Mouse (Mus musculus) megakaryocyte, embryonic 14.5 days (primary cell): ENCODE data around the gene Crybb2.

Source experiments
- FLI1 ChIP-seq: IDR thresholded peaks from 2 replicates; pipeline ENCODE4 v1.6.1; 2012; ENCODE audit warnings: low read length, inconsistent platforms, mixed read lengths
- GATA1 ChIP-seq: IDR thresholded peaks from 3 replicates; pipeline ENCODE4 v1.6.1; 2012; ENCODE audit warnings: mixed read lengths, low read length, inconsistent platforms, borderline replicate concordance

GRCm38 (mm10) chr5:113113120-113113519, 43.2 kb upstream of the Crybb2 start:
- TF ChIP-seq GATA1 (no peak), FLI1 (no peak)
